Mouse (Mus musculus) hindbrain, postnatal 0 days (tissue): Measurements from ENCODE around the gene Gm765. TPM values are rescaled to one million over a fixed set of nuclear protein-coding genes. Genes with fewer than 3 reads are reported as not detected.

Experiments
- ATAC-seq: fragments of 200-750 bp; cut with Nextera tagmentation; 2 replicates; pipeline ENCODE4 v1.8.0; 2017; ENCODE audit warnings: mild to moderate bottlenecking, moderate TSS enrichment, moderate library complexity
- DNase-seq: peaks from one replicate; pipeline ENCODE4 v3.0.0-alpha.2; 2015; ENCODE audit warnings: low spot score
- H3K27ac ChIP-seq: fragments of 300-500 bp; sonication (generic); 2 replicates; pipeline ENCODE4 v1.5.1; 2014; ENCODE audit warnings: mild to moderate bottlenecking
- H3K27me3 ChIP-seq: fragments of 300-500 bp; sonication (generic); 2 replicates; pipeline ENCODE4 v1.6.1; 2014; ENCODE audit warnings: low read length, mixed read lengths; ENCODE audit not compliant: insufficient read depth
- H3K36me3 ChIP-seq: fragments of 300-500 bp; sonication (generic); 2 replicates; pipeline ENCODE4 v1.6.1; 2014; ENCODE audit warnings: low read length, mixed read lengths; ENCODE audit not compliant: insufficient read depth
- H3K4me1 ChIP-seq: fragments of 300-500 bp; sonication (generic); 2 replicates; pipeline ENCODE4 v1.6.1; 2014; ENCODE audit warnings: antibody characterized with exemption, low read length, mixed read lengths; ENCODE audit not compliant: insufficient read depth
- H3K4me2 ChIP-seq: fragments of 300-500 bp; sonication (generic); 2 replicates; pipeline ENCODE4 v1.6.1; 2014; ENCODE audit warnings: low read depth, mild to moderate bottlenecking, low read length, moderate library complexity, mixed read lengths
- H3K4me3 ChIP-seq: fragments of 300-500 bp; sonication (generic); 2 replicates; pipeline ENCODE4 v1.5.1; 2014; ENCODE audit warnings: low read length
- H3K9ac ChIP-seq: fragments of 300-500 bp; sonication (generic); replicated peaks from 2 replicates; pipeline ENCODE4 v1.6.1; 2014; ENCODE audit warnings: mild to moderate bottlenecking, low read length, moderate library complexity, mixed read lengths
- H3K9me3 ChIP-seq: fragments of 300-500 bp; sonication (generic); 2 replicates; pipeline ENCODE4 v1.6.1; 2016; ENCODE audit warnings: low read length, mixed read lengths
- CTCF ChIP-seq: IDR thresholded peaks from 2 replicates; pipeline ENCODE4 v1.5.1; 2016; ENCODE audit warnings: antibody characterized with exemption, control low read depth, low read depth
- WGBS: fragments of 180-500 bp; shearing (Covaris S2); extraction: QIAGEN DNeasy Blood & Tissue Kit; methylation state at CpG from one replicate; pipeline ENCODE4 v1.1.7; 2014; 5-methylcytosine and 5-hydroxymethylcytosine counted together
- polyA plus RNA-seq: library from polyadenylated mRNA; unstranded; fragments of >200 nt; fragmentation: Nextera tagmentation; extraction: Ambion mirVana; gene quantifications from 2 replicates; pipeline ENCODE4 v1.2.1, GENCODE M21; 2015
- total RNA-seq: library from RNA; depleted of rRNA; stranded (reverse); fragments of >200 nt; gene quantifications from 2 replicates; pipeline ENCODE4 v1.2.3, GENCODE M21; 2014

Gm765 gene
- total and polyA plus RNA-seq, 2 experiments from 2014 or later, result 0.13 TPM; not detected in 1

- DNase-seq (no peak), ATAC-seq (no peak)
- Histone ChIP-seq H3K36me3 (no peaks in the 10 kb centered on the region), H3K9ac (no peak overlapping the region), H3K4me3 (no peak overlapping the region), H3K4me2 (no peak overlapping the region), H3K9me3 (no peaks in the 10 kb centered on the region), H3K4me1 (no peaks in the 10 kb centered on the region), H3K27ac (no peak overlapping the region), H3K27me3 (no peaks in the 10 kb centered on the region)
- TF ChIP-seq CTCF, result no peak
- WGBS, result 96% methylated on average over 2 of the region's 2 CpGs
These were observed 9.8 kb downstream of the Gm765 start for GRCm38 (mm10) chr6:98332714-98333113.

DNA sequence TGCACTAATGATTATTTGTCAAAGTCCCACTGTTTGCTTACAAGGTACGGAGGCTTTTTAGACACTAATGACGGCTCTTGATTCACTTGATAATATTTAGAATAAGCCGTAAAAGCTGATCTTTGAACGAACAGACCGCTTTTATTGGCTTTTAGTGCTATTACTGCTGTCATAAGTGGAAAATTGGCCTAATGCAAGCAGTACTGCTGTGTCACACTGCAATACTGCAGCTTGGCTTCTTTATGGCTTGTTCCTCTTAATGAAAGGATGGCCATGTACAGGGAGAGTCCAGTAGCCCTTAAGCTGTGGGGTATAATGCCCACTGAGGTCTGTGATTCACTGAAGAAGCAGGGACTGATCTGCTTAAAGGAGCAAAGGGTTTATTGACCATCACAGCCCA, 30.9 kb downstream of the Gm765 start:
- no peaks in the 10 kb centered on the region for H3K27me3 ChIP-seq
- no peaks in the 10 kb centered on the region for H3K4me1 ChIP-seq
- no peaks in the 10 kb centered on the region for H3K9me3 ChIP-seq
- H3K4me3 ChIP-seq, result no peak overlapping the region
- TF ChIP-seq CTCF, result no peak
- no peak overlapping the region for H3K27ac ChIP-seq
- no peak overlapping the region for H3K9ac ChIP-seq
- WGBS, result 92% methylated on average over 5 of the region's 5 CpGs
- DNase-seq (no peak), ATAC-seq (no peak)
- no peak overlapping the region for H3K4me2 ChIP-seq
- H3K36me3 ChIP-seq, result no peaks in the 10 kb centered on the region

- ATAC-seq, result no peak
- TF ChIP-seq CTCF, result no peak
- H3K27me3 ChIP-seq, result no peaks in the 10 kb centered on the region
- H3K4me3 ChIP-seq, result no peak overlapping the region
- no peaks in the 10 kb centered on the region for H3K36me3 ChIP-seq
- no peak overlapping the region for H3K9ac ChIP-seq
- H3K4me1 ChIP-seq, result no peaks in the 10 kb centered on the region
- H3K27ac ChIP-seq, result no peak overlapping the region
- H3K4me2 ChIP-seq, result no peak overlapping the region
- DNase-seq, result no peak
- H3K9me3 ChIP-seq, result no peaks in the 10 kb centered on the region
- WGBS, result 75% methylated on average over 3 of the region's 3 CpGs
These were observed 34.9 kb downstream of the Gm765 start for GRCm38 (mm10) chr6:98307647-98308046.

GRCm38 (mm10) chr6:98307159-98307558, 35.4 kb downstream of the Gm765 start:
- Histone ChIP-seq H3K36me3 (no peaks in the 10 kb centered on the region), H3K4me2 (no peak overlapping the region)
- WGBS, result 77% methylated on average over 7 of the region's 7 CpGs

GRCm38 (mm10) chr6:98292064-98292463, 50.5 kb downstream of the Gm765 start:
- no peak for TF ChIP-seq CTCF
- no peak overlapping the region for H3K4me3 ChIP-seq
- no peaks in the 10 kb centered on the region for H3K27me3 ChIP-seq
- no peak for ATAC-seq
- H3K9me3 ChIP-seq, result no peaks in the 10 kb centered on the region
- no peaks in the 10 kb centered on the region for H3K4me1 ChIP-seq
- WGBS, result 84% methylated on average over 5 of the region's 5 CpGs
- H3K27ac ChIP-seq, result no peak overlapping the region
- H3K36me3 ChIP-seq, result no peaks in the 10 kb centered on the region
- H3K4me2 ChIP-seq, result no peak overlapping the region
- no peak overlapping the region for H3K9ac ChIP-seq
- DNase-seq, result no peak

More at GRCm38 (mm10) chr6:98307159-98307558, 35.4 kb downstream of the Gm765 start:
- TF ChIP-seq CTCF, result no peak
- Histone ChIP-seq H3K9me3 (no peaks in the 10 kb centered on the region), H3K4me3 (no peak overlapping the region), H3K27me3 (no peaks in the 10 kb centered on the region), H3K4me1 (no peaks in the 10 kb centered on the region), H3K9ac (no peak overlapping the region), H3K27ac (no peak overlapping the region)
- no peak for ATAC-seq
- DNase-seq, result no peak

- ATAC-seq (no peak), DNase-seq (no peak)
- WGBS, result 33% methylated on average over 3 of the region's 3 CpGs
These were observed 54.2 kb downstream of the Gm765 start for GRCm38 (mm10) chr6:98288316-98288715.

GRCm38 (mm10) chr6:98287521-98287920, 55.0 kb downstream of the Gm765 start:
- H3K27me3 ChIP-seq, result no peaks in the 10 kb centered on the region
- TF ChIP-seq CTCF, result no peak
- 62% methylated on average over 6 of the region's 6 CpGs for WGBS
- H3K27ac ChIP-seq, result no peak overlapping the region
- no peaks in the 10 kb centered on the region for H3K4me1 ChIP-seq
- ATAC-seq (no peak), DNase-seq (no peak)
- no peak overlapping the region for H3K4me2 ChIP-seq
- no peaks in the 10 kb centered on the region for H3K9me3 ChIP-seq
- no peaks in the 10 kb centered on the region for H3K36me3 ChIP-seq
- no peak overlapping the region for H3K4me3 ChIP-seq
- no peak overlapping the region for H3K9ac ChIP-seq

More at GRCm38 (mm10) chr6:98288316-98288715, 54.2 kb downstream of the Gm765 start:
- TF ChIP-seq CTCF, result no peak
- Histone ChIP-seq H3K27me3 (no peaks in the 10 kb centered on the region), H3K4me2 (no peak overlapping the region), H3K9ac (no peak overlapping the region), H3K9me3 (no peaks in the 10 kb centered on the region), H3K36me3 (no peaks in the 10 kb centered on the region), H3K4me1 (no peaks in the 10 kb centered on the region), H3K4me3 (no peak overlapping the region), H3K27ac (no peak overlapping the region)
